Mouse (Mus musculus) forebrain, embryonic 13.5 days (tissue): ENCODE data around the gene Fabp1. TPM values are rescaled to one million over a fixed set of nuclear protein-coding genes. Genes with fewer than 3 reads are reported as not detected.

Source experiments
- ATAC-seq: fragments of 200-750 bp; cut with Nextera tagmentation; 2 replicates; pipeline ENCODE4 v1.8.0; 2017
- H3K27ac ChIP-seq: fragments of 300-500 bp; sonication (generic); 2 replicates; pipeline ENCODE4 v1.5.1; 2015; ENCODE audit warnings: inconsistent platforms, mild to moderate bottlenecking, moderate library complexity
- H3K27me3 ChIP-seq: fragments of 300-500 bp; sonication (generic); 2 replicates; pipeline ENCODE4 v1.6.1; 2015; ENCODE audit warnings: mild to moderate bottlenecking, inconsistent platforms
- H3K36me3 ChIP-seq: fragments of 300-500 bp; sonication (generic); 2 replicates; pipeline ENCODE4 v1.6.1; 2015; ENCODE audit warnings: mild to moderate bottlenecking, inconsistent platforms; ENCODE audit not compliant: poor library complexity, severe bottlenecking
- H3K4me1 ChIP-seq: fragments of 300-500 bp; sonication (generic); 2 replicates; pipeline ENCODE4 v1.6.1; 2015; ENCODE audit warnings: inconsistent platforms
- H3K4me2 ChIP-seq: fragments of 300-500 bp; sonication (generic); 2 replicates; pipeline ENCODE4 v1.6.1; 2015; ENCODE audit warnings: inconsistent platforms, mild to moderate bottlenecking, moderate library complexity
- H3K4me3 ChIP-seq: fragments of 300-500 bp; sonication (generic); 2 replicates; pipeline ENCODE4 v1.5.1; 2015; ENCODE audit warnings: mild to moderate bottlenecking, inconsistent platforms
- H3K9ac ChIP-seq: fragments of 300-500 bp; sonication (generic); 2 replicates; pipeline ENCODE4 v1.6.1; 2015; ENCODE audit warnings: mild to moderate bottlenecking, inconsistent platforms
- H3K9me3 ChIP-seq: fragments of 300-500 bp; sonication (generic); replicated peaks from 2 replicates; pipeline ENCODE4 v1.6.1; 2016; ENCODE audit warnings: inconsistent platforms
- WGBS: fragments of 180-500 bp; shearing (Covaris S2); methylation state at CpG from one replicate; pipeline ENCODE4 v1.1.7; 2015; 5-methylcytosine and 5-hydroxymethylcytosine counted together
- polyA plus RNA-seq: library from polyadenylated mRNA; unstranded; fragments of >200 nt; fragmentation: Nextera tagmentation; extraction: Ambion mirVana; gene quantifications from 2 replicates; pipeline ENCODE4 v1.2.1, GENCODE M21; 2015

Fabp1 gene
- polyA plus RNA-seq, 1 experiment from 2014 or later: not detected

DNA sequence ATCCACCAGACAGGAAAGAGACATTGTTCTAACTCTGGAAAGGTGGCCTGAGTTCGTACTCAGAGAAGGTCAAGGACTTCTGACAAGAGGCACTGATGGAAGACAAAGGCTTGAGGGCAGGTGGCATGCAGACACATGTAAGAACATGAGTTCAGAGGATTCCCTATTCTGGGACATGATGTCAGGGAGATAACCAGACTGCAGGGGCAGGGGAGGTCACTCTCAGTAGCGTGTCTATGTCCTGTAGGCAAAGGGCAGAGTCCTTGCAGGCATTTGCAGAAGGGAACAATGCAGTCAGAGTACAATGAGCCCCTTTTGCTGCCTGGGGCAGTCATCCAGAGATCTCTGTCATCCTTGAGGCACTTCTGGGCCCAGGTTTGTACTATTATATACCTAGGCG is 50.0 kb downstream of the Fabp1 start:
- H3K4me2 ChIP-seq: no peak overlapping the region
- H3K27ac ChIP-seq: no peak overlapping the region
- no peaks in the 10 kb centered on the region for H3K27me3 ChIP-seq
- no peaks in the 10 kb centered on the region for H3K4me1 ChIP-seq
- WGBS: 86% methylated on average over 3 of the region's 3 CpGs
- H3K36me3 ChIP-seq: no peaks in the 10 kb centered on the region
- H3K9me3 ChIP-seq: no peaks in the 10 kb centered on the region; the same call in 1 of the 2 replicates
- H3K4me3 ChIP-seq: no peak overlapping the region
- H3K9ac ChIP-seq: no peak overlapping the region
- ATAC-seq: no peak

GRCm38 (mm10) chr6:71250951-71251350 is 51.3 kb downstream of the Fabp1 start:
- Histone ChIP-seq H3K4me2 (no peak overlapping the region), H3K9ac (no peak overlapping the region), H3K4me1 (no peaks in the 10 kb centered on the region), H3K36me3 (no peaks in the 10 kb centered on the region), H3K27me3 (no peaks in the 10 kb centered on the region), H3K9me3 (no peaks in the 10 kb centered on the region; the same call in 1 of the 2 replicates), H3K4me3 (no peak overlapping the region), H3K27ac (no peak overlapping the region)
- no peak for ATAC-seq
- WGBS: 90% methylated on average over 8 of the region's 8 CpGs

DNA sequence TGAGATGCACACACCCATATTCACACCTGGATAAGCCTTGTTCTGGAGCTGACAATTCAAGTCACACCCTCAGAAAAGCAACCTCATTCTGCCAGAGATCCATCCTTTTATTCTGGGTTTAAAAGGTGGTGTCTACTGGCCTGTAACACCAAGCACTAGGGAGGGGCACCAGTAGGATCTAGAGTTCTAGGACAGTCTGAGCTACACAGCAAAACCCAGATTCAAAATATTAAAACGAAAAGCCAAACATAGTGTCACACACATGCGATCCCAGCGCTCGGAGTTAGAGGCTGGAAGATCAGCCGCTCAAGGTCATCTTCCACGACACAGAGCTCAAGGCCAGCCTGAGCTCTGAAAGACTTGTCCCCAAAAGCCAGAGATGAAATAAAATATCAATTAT is 54.8 kb downstream of the Fabp1 start:
- no peak for ATAC-seq
- Histone ChIP-seq H3K27ac (no peak overlapping the region), H3K9me3 (no peaks in the 10 kb centered on the region; the same call in 1 of the 2 replicates), H3K9ac (no peak overlapping the region), H3K4me3 (no peak overlapping the region), H3K4me2 (no peak overlapping the region), H3K27me3 (no peaks in the 10 kb centered on the region), H3K36me3 (no peaks in the 10 kb centered on the region), H3K4me1 (no peaks in the 10 kb centered on the region)
- 92% methylated on average over 6 of the region's 6 CpGs for WGBS

Other genes with a start within 250 kb of the Fabp1 start
- gene Foxi3, start 243.3 kb upstream of the Fabp1 start, polyA plus RNA-seq: not detected in 2 replicates
- 2.9 and 4.6 TPM in 2 replicates for gene Thnsl2, start 55.4 kb upstream of the Fabp1 start, polyA plus RNA-seq
- gene Krcc1, start 71.8 kb downstream of the Fabp1 start, polyA plus RNA-seq: 24.1 and 24.3 TPM in 2 replicates
- 0.05 and 0.98 TPM in 2 replicates for gene Smyd1, start 122.4 kb downstream of the Fabp1 start, polyA plus RNA-seq
- gene Cd8b1, start 123.0 kb downstream of the Fabp1 start, polyA plus RNA-seq: 0.14 TPM in 1 of 2 replicates, not detected in the other
- gene Cd8a, start 173.6 kb downstream of the Fabp1 start, polyA plus RNA-seq: not detected in 2 replicates
- gene Rmnd5a, start 240.8 kb downstream of the Fabp1 start, polyA plus RNA-seq: 6.8 and 9.0 TPM in 2 replicates